Mouse (Mus musculus): Measurements from ENCODE around the gene Uimc1. TPM values are rescaled to one million over a fixed set of nuclear protein-coding genes. Genes with fewer than 3 reads are reported as not detected.
A peak's percentile ranks its signal among the peaks of the same experiment; 100 is the strongest.

The Uimc1 gene
- 25.1 and 27.4 TPM in 2 replicates for polyA plus RNA-seq (2016; fragmentation: Nextera tagmentation; extraction: Ambion mirVana)

DNA sequence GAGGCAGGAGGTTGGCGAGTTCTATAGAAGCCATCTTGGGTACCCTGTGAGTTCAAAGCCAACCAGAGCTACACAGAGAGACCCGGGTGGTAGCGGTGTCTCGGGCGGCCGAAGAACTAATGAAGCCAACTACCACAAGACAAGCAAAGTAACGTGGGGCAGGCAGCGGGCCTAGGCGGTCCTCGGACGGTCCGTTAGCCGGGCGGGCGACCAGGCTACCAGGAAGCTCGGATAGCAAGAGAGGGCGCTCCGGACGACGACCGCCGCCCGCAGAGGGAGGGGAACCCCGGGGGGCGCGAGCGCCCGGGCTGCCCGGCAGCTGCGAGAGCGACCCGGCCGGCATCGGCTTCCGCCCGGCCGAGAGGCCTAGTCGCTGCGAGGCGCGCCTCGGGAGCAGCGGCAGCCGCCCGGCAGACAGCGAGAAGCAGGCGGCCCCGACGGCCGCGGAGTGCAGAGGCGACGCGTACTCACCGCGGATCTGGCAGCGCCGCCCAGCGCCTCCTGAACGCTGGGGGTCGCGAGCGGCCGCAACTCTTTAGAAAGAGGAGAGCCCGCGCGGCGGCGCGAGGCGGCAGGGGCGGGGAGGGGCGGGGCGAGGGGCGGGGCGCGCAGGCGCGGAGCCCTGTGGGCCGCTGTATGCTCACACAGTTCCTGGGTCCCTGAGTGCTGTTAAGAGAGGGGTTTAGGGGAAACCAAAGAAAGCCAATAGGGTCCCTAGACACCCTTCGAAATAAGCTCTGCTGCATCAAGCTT, at the start of gene Uimc1:
Gene Uimc1 (minus strand): TSS at position 575 of the 753 bp plus-strand sequence.
- H3K4me1 ChIP-seq, result peaks cover 8% of the 10 kb centered on the region
- peak within 1 kb of the TSS; percentile 91 for H3K9ac ChIP-seq
- peak within 1 kb of the TSS; percentile 88 for H3K4me3 ChIP-seq (replicated peaks)
- H3K4me2 ChIP-seq, result peak within 1 kb of the TSS; percentile 52
- under 1% methylated on average over 72 of the region's 81 CpGs for WGBS
- H3K27ac ChIP-seq, result peak within 1 kb of the TSS; percentile 90
- no peaks in the 10 kb centered on the region for H3K9me3 ChIP-seq
- no peaks in the 10 kb centered on the region for H3K27me3 ChIP-seq
- H3K36me3 ChIP-seq (replicated peaks), result no peaks in the 10 kb centered on the region
- peak; percentile 95 for ATAC-seq (ENCODE audit: low FRiP score)

DNA sequence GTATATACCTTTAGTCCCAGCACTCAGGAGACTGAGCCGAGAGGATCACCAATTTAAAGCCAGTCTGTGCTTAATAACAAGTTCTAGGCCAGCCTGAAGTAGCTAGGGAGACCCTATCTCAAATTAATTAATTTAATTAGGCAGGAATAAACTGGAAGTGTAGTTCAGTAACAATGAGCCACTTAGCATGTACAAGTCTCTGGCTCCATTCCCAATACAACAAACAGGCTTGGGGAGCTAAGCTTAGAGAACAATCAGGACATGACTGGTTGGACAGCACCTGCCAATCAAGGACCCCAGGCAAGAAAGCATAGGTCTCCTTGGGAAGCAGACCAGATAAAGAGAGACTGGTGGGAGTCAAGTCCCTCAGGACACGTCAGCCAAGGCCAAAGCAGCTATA, 40.2 kb upstream of the Uimc1 start:
- Histone ChIP-seq H3K4me2 (no peak overlapping the region), H3K27me3 (no peaks in the 10 kb centered on the region), H3K4me1 (no peaks in the 10 kb centered on the region), H3K36me3 (replicated peaks) (no peaks in the 10 kb centered on the region), H3K9me3 (no peaks in the 10 kb centered on the region), H3K4me3 (replicated peaks) (no peak overlapping the region), H3K9ac (no peak overlapping the region), H3K27ac (no peak overlapping the region)
- no peak for ATAC-seq (ENCODE audit: low FRiP score)
- WGBS, result 63% methylated on average over 2 of the region's 2 CpGs

DNA sequence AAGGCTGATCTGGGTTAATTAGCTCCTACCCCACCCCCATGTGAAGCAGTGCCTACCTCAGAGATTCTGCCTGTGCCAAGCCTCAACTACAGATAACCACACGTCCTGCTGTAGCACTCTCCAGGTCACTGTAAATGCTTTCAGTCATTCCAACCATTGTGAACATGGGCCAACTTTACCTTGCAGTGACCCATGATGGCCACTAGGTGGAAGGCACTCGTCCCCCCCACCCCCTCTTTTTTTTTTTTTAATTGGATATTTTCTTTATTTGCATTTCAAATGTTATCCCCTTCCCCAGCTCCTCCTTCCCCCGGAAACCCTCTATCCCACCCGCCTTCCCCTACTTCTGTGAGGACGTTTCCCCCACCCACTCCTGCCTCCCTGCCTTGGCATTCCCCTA, 35.3 kb upstream of the Uimc1 start:
- Histone ChIP-seq H3K9me3 (no peaks in the 10 kb centered on the region), H3K27ac (no peak overlapping the region), H3K27me3 (no peaks in the 10 kb centered on the region), H3K4me1 (no peaks in the 10 kb centered on the region), H3K9ac (no peak overlapping the region), H3K4me2 (no peak overlapping the region), H3K4me3 (replicated peaks) (no peak overlapping the region), H3K36me3 (replicated peaks) (peaks cover 28% of the 10 kb centered on the region)
- WGBS, result 5% methylated on average over 5 of the region's 5 CpGs
- ATAC-seq (ENCODE audit: low FRiP score), result no peak

- Histone ChIP-seq H3K9ac (no peak within 1 kb of the TSS), H3K4me3 (replicated peaks) (no peak within 1 kb of the TSS), H3K9me3 (no peaks in the 10 kb centered on the region), H3K4me1 (no peaks in the 10 kb centered on the region), H3K36me3 (replicated peaks) (peaks cover 41% of the 10 kb centered on the region), H3K27ac (no peak within 1 kb of the TSS), H3K4me2 (no peak within 1 kb of the TSS), H3K27me3 (no peaks in the 10 kb centered on the region)
- no peak for ATAC-seq (ENCODE audit: low FRiP score)
- 97% methylated on average over 2 of the region's 2 CpGs for WGBS
These were observed 33.3 kb upstream of the Uimc1 start, which contains the start of gene Gm17617 for GRCm38 (mm10) chr13:55133448-55133847. Gene Gm17617 (minus strand): TSS chr13:55133548.

GRCm38 (mm10) chr13:55124903-55125302, 24.8 kb upstream of the Uimc1 start:
- ATAC-seq (ENCODE audit: low FRiP score), result no peak
- Histone ChIP-seq H3K4me3 (replicated peaks) (no peak overlapping the region), H3K9ac (no peak overlapping the region), H3K27me3 (no peaks in the 10 kb centered on the region), H3K4me1 (no peaks in the 10 kb centered on the region), H3K27ac (no peak overlapping the region), H3K9me3 (no peaks in the 10 kb centered on the region), H3K36me3 (replicated peaks) (peaks cover 56% of the 10 kb centered on the region), H3K4me2 (no peak overlapping the region)
- WGBS, result 96% methylated on average over 6 of the region's 6 CpGs

- Histone ChIP-seq H3K4me3 (replicated peaks) (no peak overlapping the region), H3K4me2 (no peak overlapping the region), H3K9me3 (no peaks in the 10 kb centered on the region), H3K36me3 (replicated peaks) (peaks cover 61% of the 10 kb centered on the region), H3K9ac (no peak overlapping the region), H3K27ac (no peak overlapping the region), H3K27me3 (no peaks in the 10 kb centered on the region), H3K4me1 (no peaks in the 10 kb centered on the region)
- WGBS, result 88% methylated on average over 6 of the region's 6 CpGs
- no peak for ATAC-seq (ENCODE audit: low FRiP score)
These were observed 14.3 kb upstream of the Uimc1 start for GRCm38 (mm10) chr13:55114375-55114774.

- Histone ChIP-seq H3K4me1 (peaks cover 13% of the 10 kb centered on the region), H3K9me3 (no peaks in the 10 kb centered on the region), H3K27me3 (no peaks in the 10 kb centered on the region), H3K9ac (no peak overlapping the region), H3K36me3 (replicated peaks) (peaks cover 22% of the 10 kb centered on the region), H3K27ac (no peak overlapping the region), H3K4me3 (replicated peaks) (no peak overlapping the region), H3K4me2 (no peak overlapping the region)
- no peak for ATAC-seq (ENCODE audit: low FRiP score)
- 92% methylated on average over 8 of the region's 8 CpGs for WGBS
These were observed 7.6 kb upstream of the Uimc1 start for GRCm38 (mm10) chr13:55107694-55108093.

DNA sequence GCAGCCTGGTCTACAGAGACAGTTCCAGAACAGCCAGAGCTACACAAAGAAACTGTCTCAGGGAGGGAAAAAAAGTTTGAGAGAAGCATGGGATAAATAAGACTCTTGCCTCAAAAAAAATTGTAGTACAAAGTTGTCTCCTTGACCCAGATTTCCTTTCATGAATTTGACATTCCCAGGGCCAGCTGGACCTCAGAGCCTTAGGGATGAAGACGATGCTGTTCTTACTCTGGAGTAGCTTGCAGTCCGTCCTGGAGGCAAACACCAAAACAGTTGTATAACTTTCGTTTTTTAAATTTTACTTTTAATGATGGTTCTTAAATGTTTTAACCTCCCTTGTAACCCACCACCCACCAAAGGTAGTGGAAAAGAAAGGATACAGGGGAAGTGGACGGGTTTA, 7.0 kb upstream of the Uimc1 start:
- H3K9me3 ChIP-seq, result no peaks in the 10 kb centered on the region
- WGBS, result 94% methylated on average over 4 of the region's 4 CpGs
- H3K4me2 ChIP-seq, result no peak overlapping the region
- peaks cover 19% of the 10 kb centered on the region for H3K36me3 ChIP-seq (replicated peaks)
- no peak overlapping the region for H3K4me3 ChIP-seq (replicated peaks)
- H3K27me3 ChIP-seq, result no peaks in the 10 kb centered on the region
- H3K4me1 ChIP-seq, result peaks cover 13% of the 10 kb centered on the region
- H3K9ac ChIP-seq, result no peak overlapping the region
- H3K27ac ChIP-seq, result no peak overlapping the region
- no peak for ATAC-seq (ENCODE audit: low FRiP score)

- 0 out of 2 replicates have a peak overlapping the region, but pooled peaks have one; percentile 86 for H3K27ac ChIP-seq
- peaks cover 19% of the 10 kb centered on the region for H3K36me3 ChIP-seq (replicated peaks)
- H3K9ac ChIP-seq, result peak overlapping the region; percentile 86
- no peak for ATAC-seq (ENCODE audit: low FRiP score)
- H3K4me3 ChIP-seq (replicated peaks), result peak overlapping the region; percentile 85
- H3K27me3 ChIP-seq, result no peaks in the 10 kb centered on the region
- WGBS, result 17% methylated on average over 8 of the region's 8 CpGs
- H3K4me1 ChIP-seq, result peaks cover 13% of the 10 kb centered on the region
- no peaks in the 10 kb centered on the region for H3K9me3 ChIP-seq
- H3K4me2 ChIP-seq, result peak overlapping the region; percentile 85
These were observed 6.0 kb upstream of the Uimc1 start for GRCm38 (mm10) chr13:55105953-55106691.

GRCm38 (mm10) chr13:55105045-55105952, 5.2 kb upstream of the Uimc1 start, which contains the start of gene Zfp346:
Gene Zfp346 (plus strand): TSS chr13:55105311.
- H3K4me1 ChIP-seq, result peaks cover 13% of the 10 kb centered on the region
- peak within 1 kb of the TSS; percentile 86 for H3K27ac ChIP-seq
- H3K27me3 ChIP-seq, result no peaks in the 10 kb centered on the region
- WGBS, result under 1% methylated on average over 66 of the region's 66 CpGs
- peak within 1 kb of the TSS; percentile 86 for H3K9ac ChIP-seq
- H3K4me2 ChIP-seq, result peak within 1 kb of the TSS; percentile 85
- H3K9me3 ChIP-seq, result no peaks in the 10 kb centered on the region
- H3K4me3 ChIP-seq (replicated peaks), result peak within 1 kb of the TSS; percentile 85
- peak; percentile 93 for ATAC-seq (ENCODE audit: low FRiP score)
- peaks cover 19% of the 10 kb centered on the region for H3K36me3 ChIP-seq (replicated peaks)

DNA sequence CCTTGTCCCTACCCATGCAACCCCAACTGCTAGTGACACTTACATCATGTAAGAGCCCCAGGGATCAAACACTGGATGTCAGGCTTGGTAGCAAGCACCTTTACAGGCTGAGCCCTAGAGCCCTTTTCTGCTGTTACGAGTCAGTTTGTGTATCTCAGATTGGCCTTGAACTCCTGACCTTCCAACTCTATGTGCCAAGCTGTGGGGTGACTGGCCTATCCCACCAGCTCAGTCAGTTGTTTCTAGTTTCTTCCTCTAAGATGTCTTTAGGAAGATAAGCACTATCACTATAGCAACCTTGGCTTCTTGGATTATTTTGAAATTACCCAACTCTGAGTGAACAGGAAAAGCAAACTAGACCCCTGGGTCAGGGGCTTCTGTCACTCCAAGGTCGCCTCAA, 3.3 kb upstream of the Uimc1 start:
- no peaks in the 10 kb centered on the region for H3K27me3 ChIP-seq
- peaks cover 20% of the 10 kb centered on the region for H3K4me1 ChIP-seq
- peaks cover 11% of the 10 kb centered on the region for H3K36me3 ChIP-seq (replicated peaks)
- no peaks in the 10 kb centered on the region for H3K9me3 ChIP-seq
- no peak overlapping the region for H3K4me2 ChIP-seq
- H3K4me3 ChIP-seq (replicated peaks), result no peak overlapping the region
- no peak overlapping the region for H3K27ac ChIP-seq
- no peak for ATAC-seq (ENCODE audit: low FRiP score)
- no peak overlapping the region for H3K9ac ChIP-seq
- 82% methylated on average over 2 of the region's 2 CpGs for WGBS

- peaks cover under 1% of the 10 kb centered on the region; the same call in 1 of the 2 replicates for H3K36me3 ChIP-seq (replicated peaks)
- WGBS, result 96% methylated on average over 3 of the region's 3 CpGs
These were observed 2.3 kb upstream of the Uimc1 start for GRCm38 (mm10) chr13:55102366-55102765.

More at GRCm38 (mm10) chr13:55102366-55102765, 2.3 kb upstream of the Uimc1 start:
- Histone ChIP-seq H3K27me3 (no peaks in the 10 kb centered on the region), H3K9me3 (no peaks in the 10 kb centered on the region), H3K4me2 (no peak overlapping the region), H3K4me1 (peaks cover 20% of the 10 kb centered on the region), H3K4me3 (replicated peaks) (no peak overlapping the region), H3K27ac (no peak overlapping the region), H3K9ac (no peak overlapping the region)
- no peak for ATAC-seq (ENCODE audit: low FRiP score)
